Mouse (Mus musculus) lung, postnatal 4 days (tissue): ENCODE data around the gene St6galnac1.
"Not testable (repeated sequence)": the region's sequence is repeated elsewhere in the genome, so short reads cannot be mapped to it uniquely, and the experiment has no call there.

Source experiments
- DNase-seq, 2 experiments: peaks; one replicate each; pipeline ENCODE4 v3.0.0; 2021

St6galnac1 gene

GRCm38 (mm10) chr11:116775407-116775806 is at the start of gene St6galnac1:
St6galnac1 (minus strand) TSS chr11:116775507.
- DNase-seq: no peak

- DNase-seq: not testable (repeated sequence)
Observed at GRCm38 (mm10) chr11:116823885-116824284, 48.6 kb upstream of the St6galnac1 start.

- DNase-seq: no peak
Observed at GRCm38 (mm10) chr11:116823255-116823654, 47.9 kb upstream of the St6galnac1 start.

- no peak for DNase-seq
Observed at GRCm38 (mm10) chr11:116822626-116823025, 47.3 kb upstream of the St6galnac1 start.

- DNase-seq: no peak
Observed at GRCm38 (mm10) chr11:116822215-116822614, 46.9 kb upstream of the St6galnac1 start.

- no peak for DNase-seq
Observed at GRCm38 (mm10) chr11:116821057-116821940, 46.0 kb upstream of the St6galnac1 start.

GRCm38 (mm10) chr11:116819932-116820593 is 44.8 kb upstream of the St6galnac1 start:
- peak in 1 of 2 experiments; percentile 61 for DNase-seq

- DNase-seq: no peak
Observed at GRCm38 (mm10) chr11:116818722-116819121, 43.4 kb upstream of the St6galnac1 start.

- DNase-seq: no peak
Observed at GRCm38 (mm10) chr11:116817567-116817966, 42.3 kb upstream of the St6galnac1 start.

- DNase-seq: peak; percentile 60 to 75
Observed at GRCm38 (mm10) chr11:116816769-116817168, 41.5 kb upstream of the St6galnac1 start.

GRCm38 (mm10) chr11:116814884-116815415 is 39.6 kb upstream of the St6galnac1 start:
- DNase-seq: peak in 1 of 2 experiments; percentile 65

GRCm38 (mm10) chr11:116814076-116814883 is 39.0 kb upstream of the St6galnac1 start:
- peak; percentile 82 to 93 for DNase-seq

- no peak for DNase-seq
Observed at GRCm38 (mm10) chr11:116813610-116814009, 38.3 kb upstream of the St6galnac1 start.

- DNase-seq: peak; percentile 54 to 78
Observed at GRCm38 (mm10) chr11:116812793-116813529, 37.7 kb upstream of the St6galnac1 start.

GRCm38 (mm10) chr11:116810983-116811901 is 35.9 kb upstream of the St6galnac1 start:
- DNase-seq: peak; percentile 78 to 88

- no peak for DNase-seq
Observed at GRCm38 (mm10) chr11:116810528-116810927, 35.2 kb upstream of the St6galnac1 start.

- no peak for DNase-seq
Observed at GRCm38 (mm10) chr11:116809520-116809919, 34.2 kb upstream of the St6galnac1 start.

GRCm38 (mm10) chr11:116808811-116809395 is 33.6 kb upstream of the St6galnac1 start:
- no peak for DNase-seq

- peak; percentile 87 to 89 for DNase-seq
Observed at GRCm38 (mm10) chr11:116807938-116808606, 32.8 kb upstream of the St6galnac1 start.

GRCm38 (mm10) chr11:116807526-116807925 is 32.2 kb upstream of the St6galnac1 start:
- DNase-seq: no peak
